In genomic region chr17:14903212-14903611, GRCm38 (mm10) we compare ENCODE assay signal across 25 mouse cellular contexts. TPM values are rescaled to one million over a fixed set of nuclear protein-coding genes. Genes with fewer than 3 reads are reported as not detected.
"Had no signal": no experiment of that assay in that cellular context is flagged by ENCODE, and none has a peak within 500 bp of the region (broad histone marks: within the 10 kb centered on the region; RNA-seq: fewer than 3 reads in every experiment).

No protein-coding gene starts in this region.

- DNase-seq: gastrocnemius, postnatal 14 days; gastrocnemius, postnatal 36 days; heart, adult 18-20 months; heart, postnatal 10 days; kidney, adult 11 months; kidney, adult 2 months; kidney, adult 9 months; kidney, postnatal 14 days; kidney, postnatal 36 days; layer of hippocampus, adult 9-11 months; layer of hippocampus, postnatal 36 days; left cerebral cortex, postnatal 4 days had no signal

- H3K4me1 ChIP-seq: heart, embryonic 10.5 days; heart, embryonic 12.5 days; hindbrain, embryonic 13.5 days; hindbrain, embryonic 15.5 days; kidney, embryonic 15.5 days; limb, embryonic 15.5 days; liver, embryonic 12.5 days had no signal

- ATAC-seq: hindbrain, postnatal 0 days; intestine, embryonic 15.5 days; liver, embryonic 12.5 days had no signal

- H3K27ac ChIP-seq: heart, embryonic 10.5 days; hindbrain, embryonic 13.5 days; hindbrain, embryonic 15.5 days; hindbrain, postnatal 0 days; intestine, embryonic 15.5 days; kidney, embryonic 15.5 days; kidney, postnatal 0 days; limb, embryonic 13.5 days; limb, embryonic 15.5 days; liver, embryonic 12.5 days; liver, embryonic 14.5 days had no signal

- H3K27me3 ChIP-seq: hindbrain, embryonic 13.5 days; hindbrain, embryonic 15.5 days; intestine, embryonic 15.5 days; kidney, embryonic 15.5 days; limb, embryonic 13.5 days; limb, embryonic 15.5 days had no signal

- H3K4me2 ChIP-seq: heart, embryonic 12.5 days; hindbrain, embryonic 13.5 days; hindbrain, embryonic 15.5 days; intestine, embryonic 15.5 days; kidney, embryonic 15.5 days; limb, embryonic 13.5 days; limb, embryonic 15.5 days; liver, embryonic 12.5 days had no signal

- H3K36me3 ChIP-seq: heart, embryonic 10.5 days; heart, embryonic 12.5 days; hindbrain, embryonic 13.5 days; hindbrain, embryonic 15.5 days; intestine, embryonic 15.5 days; kidney, embryonic 15.5 days; limb, embryonic 13.5 days; limb, embryonic 15.5 days; liver, embryonic 12.5 days had no signal

- H3K4me3 ChIP-seq: heart, embryonic 10.5 days; heart, embryonic 12.5 days; hindbrain, embryonic 13.5 days; hindbrain, embryonic 15.5 days; intestine, embryonic 15.5 days; kidney, embryonic 15.5 days; limb, embryonic 13.5 days; limb, embryonic 15.5 days; liver, embryonic 12.5 days had no signal

- H3K9ac ChIP-seq: heart, embryonic 12.5 days; hindbrain, embryonic 13.5 days; hindbrain, embryonic 15.5 days; intestine, embryonic 15.5 days; kidney, embryonic 15.5 days; limb, embryonic 13.5 days; limb, embryonic 15.5 days; liver, embryonic 12.5 days; liver, embryonic 14.5 days had no signal

- H3K9me3 ChIP-seq: heart, embryonic 10.5 days; heart, embryonic 12.5 days; hindbrain, embryonic 13.5 days; hindbrain, embryonic 15.5 days; intestine, embryonic 15.5 days; kidney, embryonic 15.5 days; limb, embryonic 13.5 days; limb, embryonic 15.5 days; liver, embryonic 12.5 days had no signal

RNA-seq across cellular contexts. Expression of gene Wdr27, which starts 39.7 kb away (rescaled TPM):
- total RNA-seq: hematopoietic stem cell, adult 5-6 weeks had no signal
